Mouse (Mus musculus): ENCODE measurements around the gene Fkbp7. TPM values are rescaled to one million over a fixed set of nuclear protein-coding genes. Genes with fewer than 3 reads are reported as not detected.
A peak's percentile ranks its signal among the peaks of the same experiment; 100 is the strongest.

Gene Fkbp7
- polyA plus RNA-seq, 1 experiment from 2014 or later, result 19.9 TPM

DNA sequence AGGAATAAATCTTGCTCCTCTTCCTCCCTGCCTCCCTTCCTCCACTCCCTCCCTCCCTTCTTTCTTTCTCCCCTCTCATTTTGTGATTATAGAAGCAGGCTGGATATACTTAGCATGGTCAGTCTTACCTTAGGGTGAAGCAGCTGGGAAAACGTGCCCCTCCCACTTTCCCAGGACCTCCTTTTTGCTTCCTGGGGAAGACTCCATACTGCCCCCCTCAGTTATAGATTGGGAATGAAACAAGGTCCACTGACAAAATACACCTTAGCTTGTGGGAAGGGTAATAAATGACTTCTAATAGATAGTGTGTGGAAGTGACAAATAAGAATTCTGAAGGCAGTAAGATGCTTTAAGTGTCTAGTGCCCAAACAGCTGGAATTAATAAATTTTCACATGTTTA, 16.9 kb downstream of the Fkbp7 start:
- H3K9ac ChIP-seq (ENCODE audit: low read length), result no peak overlapping the region
- H3K4me2 ChIP-seq (ENCODE audit: low read depth), result no peak overlapping the region
- no peaks in the 10 kb centered on the region for H3K4me1 ChIP-seq (ENCODE audit: control insufficient read depth, insufficient read depth, low read length)
- DNase-seq (ENCODE audit: low spot score) (peak; percentile 20), ATAC-seq (ENCODE audit: insufficient read depth, low FRiP score, low TSS enrichment) (no peak)
- 24% methylated on average over 1 of the region's 1 CpGs for WGBS
- H3K27ac ChIP-seq (ENCODE audit: low read depth, low read length), result no peak overlapping the region
- H3K27me3 ChIP-seq (ENCODE audit: control insufficient read depth, insufficient read depth, low read length), result no peaks in the 10 kb centered on the region
- H3K9me3 ChIP-seq (ENCODE audit: control insufficient read depth, low read length), result no peaks in the 10 kb centered on the region
- no peaks in the 10 kb centered on the region for H3K36me3 ChIP-seq (ENCODE audit: control insufficient read depth, insufficient read depth, low read length)
- H3K4me3 ChIP-seq (ENCODE audit: low read depth, low read length), result no peak overlapping the region

DNA sequence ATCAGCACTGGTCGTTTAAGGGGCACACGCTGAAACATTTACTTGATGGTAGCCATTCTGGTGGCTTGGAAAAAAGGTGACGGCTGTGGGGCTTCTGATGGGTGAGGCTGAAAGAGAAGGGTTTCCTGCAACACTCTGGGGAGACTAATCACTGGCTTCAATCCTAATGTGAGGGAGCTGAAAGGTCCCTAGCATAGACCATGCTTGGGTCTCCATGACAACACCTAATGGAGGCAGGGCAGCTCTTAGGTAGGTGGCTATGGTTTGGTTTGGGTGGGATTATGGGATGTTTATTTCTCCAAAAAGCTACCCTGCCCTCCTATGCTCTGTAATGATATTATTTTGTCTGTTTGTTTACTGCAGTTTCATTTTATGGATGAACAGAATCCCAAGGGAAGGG, 17.5 kb downstream of the Fkbp7 start:
- WGBS, result 72% methylated on average over 3 of the region's 3 CpGs
- H3K36me3 ChIP-seq (ENCODE audit: control insufficient read depth, insufficient read depth, low read length), result no peaks in the 10 kb centered on the region
- no peak for DNase-seq (ENCODE audit: low spot score)

DNA sequence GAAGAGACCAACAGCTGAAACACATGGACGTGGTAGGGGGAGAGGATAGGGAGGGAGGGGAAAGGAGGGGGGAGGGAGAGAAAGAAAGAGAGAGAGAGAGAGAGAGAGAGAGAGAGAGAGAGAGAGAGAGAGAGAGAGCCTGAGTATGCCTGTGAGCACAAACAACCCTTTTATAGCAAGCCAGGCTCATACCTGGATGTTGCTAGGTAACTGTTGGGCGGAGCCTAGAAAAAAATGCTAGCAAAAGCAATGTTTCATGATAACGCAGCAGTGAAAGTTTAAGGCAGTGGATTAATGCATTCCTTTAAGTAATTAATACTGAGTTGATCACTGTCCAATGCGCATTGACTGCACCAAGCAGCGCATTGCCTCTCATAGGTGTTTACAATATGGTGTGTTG, 18.3 kb downstream of the Fkbp7 start:
- 77% methylated on average over 5 of the region's 5 CpGs for WGBS
- no peak overlapping the region for H3K4me2 ChIP-seq (ENCODE audit: low read depth)

More for the DNA sequence above, 17.5 kb downstream of the Fkbp7 start:
- no peaks in the 10 kb centered on the region for H3K4me1 ChIP-seq (ENCODE audit: control insufficient read depth, insufficient read depth, low read length)
- H3K4me2 ChIP-seq (ENCODE audit: low read depth), result no peak overlapping the region
- H3K9me3 ChIP-seq (ENCODE audit: control insufficient read depth, low read length), result no peaks in the 10 kb centered on the region
- H3K27me3 ChIP-seq (ENCODE audit: control insufficient read depth, insufficient read depth, low read length), result no peaks in the 10 kb centered on the region
- H3K27ac ChIP-seq (ENCODE audit: low read depth, low read length), result no peak overlapping the region
- H3K9ac ChIP-seq (ENCODE audit: low read length), result no peak overlapping the region
- no peak overlapping the region for H3K4me3 ChIP-seq (ENCODE audit: low read depth, low read length)
- no peak for ATAC-seq (ENCODE audit: insufficient read depth, low FRiP score, low TSS enrichment)

DNA sequence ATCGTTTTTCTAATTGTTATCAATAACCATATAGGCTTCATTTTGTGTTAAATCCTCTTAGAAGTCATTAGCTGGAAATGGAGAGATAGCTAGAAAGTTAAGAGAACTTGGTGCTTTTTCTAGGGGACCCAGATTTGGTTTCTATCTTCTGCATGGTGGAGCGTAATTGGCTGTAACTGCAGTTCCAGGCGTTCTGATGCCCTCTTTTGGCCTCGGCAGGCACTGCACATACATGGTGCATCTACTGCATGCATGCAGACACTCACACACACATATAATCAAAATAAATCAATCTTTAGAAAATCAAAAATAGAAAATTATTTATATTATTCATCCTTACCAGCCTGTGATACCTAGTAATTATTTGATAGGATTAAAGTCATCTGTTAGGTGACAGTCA, 19.8 kb downstream of the Fkbp7 start:
- 90% methylated on average over 4 of the region's 4 CpGs for WGBS
- no peaks in the 10 kb centered on the region for H3K27me3 ChIP-seq (ENCODE audit: control insufficient read depth, insufficient read depth, low read length)
- H3K4me1 ChIP-seq (ENCODE audit: control insufficient read depth, insufficient read depth, low read length), result no peaks in the 10 kb centered on the region
- H3K9ac ChIP-seq (ENCODE audit: low read length), result no peak overlapping the region
- no peaks in the 10 kb centered on the region for H3K36me3 ChIP-seq (ENCODE audit: control insufficient read depth, insufficient read depth, low read length)
- no peak for ATAC-seq (ENCODE audit: insufficient read depth, low FRiP score, low TSS enrichment)
- DNase-seq (ENCODE audit: low spot score), result no peak
- H3K27ac ChIP-seq (ENCODE audit: low read depth, low read length), result no peak overlapping the region
- no peak overlapping the region for H3K4me2 ChIP-seq (ENCODE audit: low read depth)
- H3K4me3 ChIP-seq (ENCODE audit: low read depth, low read length), result no peak overlapping the region
- no peaks in the 10 kb centered on the region for H3K9me3 ChIP-seq (ENCODE audit: control insufficient read depth, low read length)

More for the DNA sequence above, 18.3 kb downstream of the Fkbp7 start:
- Histone ChIP-seq H3K27ac (ENCODE audit: low read depth, low read length) (no peak overlapping the region), H3K36me3 (ENCODE audit: control insufficient read depth, insufficient read depth, low read length) (no peaks in the 10 kb centered on the region), H3K4me1 (ENCODE audit: control insufficient read depth, insufficient read depth, low read length) (no peaks in the 10 kb centered on the region), H3K9ac (ENCODE audit: low read length) (no peak overlapping the region), H3K9me3 (ENCODE audit: control insufficient read depth, low read length) (no peaks in the 10 kb centered on the region), H3K27me3 (ENCODE audit: control insufficient read depth, insufficient read depth, low read length) (no peaks in the 10 kb centered on the region), H3K4me3 (ENCODE audit: low read depth, low read length) (no peak overlapping the region)
- DNase-seq (ENCODE audit: low spot score) (no peak), ATAC-seq (ENCODE audit: insufficient read depth, low FRiP score, low TSS enrichment) (no peak)

DNA sequence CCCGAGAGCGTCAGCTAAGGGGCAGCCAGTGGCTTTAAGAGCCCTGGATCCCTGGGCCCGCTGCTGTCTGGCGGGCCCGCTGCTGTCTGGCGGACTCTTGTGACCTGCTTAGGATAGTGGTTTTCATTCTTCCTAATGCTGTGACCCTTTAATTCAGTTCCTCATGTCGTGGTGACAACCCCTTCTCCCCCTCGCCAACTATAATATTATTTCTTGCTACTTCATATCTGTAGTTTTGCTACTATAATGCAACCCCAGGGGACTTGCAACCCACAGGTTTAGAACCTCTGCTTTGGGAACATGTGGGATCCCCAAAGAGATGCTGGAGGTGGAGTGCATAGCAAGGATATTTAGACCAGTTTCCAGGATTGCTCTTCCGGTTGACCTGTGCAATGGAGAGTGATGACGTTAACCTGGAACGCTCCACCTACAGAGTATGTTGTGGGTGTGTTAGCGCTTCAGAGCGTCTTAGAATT, 24.2 kb downstream of the Fkbp7 start:
- Histone ChIP-seq H3K27ac (ENCODE audit: low read depth, low read length) (peak overlapping the region; percentile 77), H3K4me2 (ENCODE audit: low read depth) (peak overlapping the region; percentile 84), H3K4me3 (ENCODE audit: low read depth, low read length) (peak overlapping the region; percentile 73; the same call in 1 of the 2 replicates), H3K9me3 (ENCODE audit: control insufficient read depth, low read length) (no peaks in the 10 kb centered on the region), H3K4me1 (ENCODE audit: control insufficient read depth, insufficient read depth, low read length) (no peaks in the 10 kb centered on the region), H3K27me3 (ENCODE audit: control insufficient read depth, insufficient read depth, low read length) (no peaks in the 10 kb centered on the region), H3K36me3 (ENCODE audit: control insufficient read depth, insufficient read depth, low read length) (no peaks in the 10 kb centered on the region), H3K9ac (ENCODE audit: low read length) (peak overlapping the region; percentile 61)
- peak; percentile 42 for ATAC-seq (ENCODE audit: insufficient read depth, low FRiP score, low TSS enrichment)
- WGBS, result 37% methylated on average over 13 of the region's 13 CpGs
- no peak for DNase-seq (ENCODE audit: low spot score)

DNA sequence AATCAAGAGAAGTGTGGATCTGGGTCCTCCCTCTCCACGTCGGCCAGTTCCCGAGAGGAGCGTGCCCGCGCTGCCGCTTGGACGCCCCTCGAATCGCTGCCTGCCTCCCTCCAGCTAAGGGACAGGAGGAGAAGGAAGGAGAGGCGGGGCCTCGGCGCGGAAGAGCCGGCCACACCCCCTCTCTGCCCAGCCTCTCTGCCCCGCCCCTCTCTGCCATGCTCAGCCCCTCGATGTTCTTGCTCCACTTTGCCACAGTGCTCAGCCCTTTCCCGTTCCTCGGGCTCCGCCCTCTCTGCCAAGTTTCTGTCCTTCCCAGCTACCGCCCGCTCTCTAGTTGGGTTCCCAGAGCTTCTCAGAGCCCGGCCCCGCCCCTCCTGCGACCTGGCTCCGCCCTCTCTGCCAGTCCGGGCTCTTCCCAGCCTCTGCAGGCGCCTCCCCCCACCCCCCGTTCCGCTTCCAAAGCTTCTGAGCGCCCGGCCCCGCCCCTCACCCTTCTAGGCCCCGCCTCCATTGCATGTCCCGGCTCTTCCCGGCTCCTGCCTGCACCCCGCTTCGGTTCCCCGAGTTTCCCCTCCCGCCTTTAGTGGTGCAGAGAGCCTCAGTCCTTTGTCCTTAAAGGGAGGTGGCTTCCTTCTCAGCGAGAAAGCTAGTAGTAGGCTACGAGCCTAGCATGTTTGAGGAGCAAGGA, 24.9 kb downstream of the Fkbp7 start, which contains the start of the genes Prkra and Pjvk:
Prkra (minus strand) TSS at position 133 of the 688 bp plus-strand sequence.
Pjvk (plus strand) TSS at position 594 of the 688 bp plus-strand sequence.
- Histone ChIP-seq H3K27ac (ENCODE audit: low read depth, low read length) (peak within 1 kb of the TSS; percentile 90), H3K9me3 (ENCODE audit: control insufficient read depth, low read length) (no peaks in the 10 kb centered on the region), H3K36me3 (ENCODE audit: control insufficient read depth, insufficient read depth, low read length) (no peaks in the 10 kb centered on the region), H3K4me2 (ENCODE audit: low read depth) (peak within 1 kb of the TSS; percentile 84), H3K4me1 (ENCODE audit: control insufficient read depth, insufficient read depth, low read length) (no peaks in the 10 kb centered on the region), H3K27me3 (ENCODE audit: control insufficient read depth, insufficient read depth, low read length) (no peaks in the 10 kb centered on the region), H3K9ac (ENCODE audit: low read length) (peak within 1 kb of the TSS; percentile 79), H3K4me3 (ENCODE audit: low read depth, low read length) (peak within 1 kb of the TSS; percentile 73)
- DNase-seq (ENCODE audit: low spot score) (peak; percentile 99), ATAC-seq (ENCODE audit: insufficient read depth, low FRiP score, low TSS enrichment) (peak; percentile 98)
- WGBS, result under 1% methylated on average over 33 of the region's 42 CpGs

DNA sequence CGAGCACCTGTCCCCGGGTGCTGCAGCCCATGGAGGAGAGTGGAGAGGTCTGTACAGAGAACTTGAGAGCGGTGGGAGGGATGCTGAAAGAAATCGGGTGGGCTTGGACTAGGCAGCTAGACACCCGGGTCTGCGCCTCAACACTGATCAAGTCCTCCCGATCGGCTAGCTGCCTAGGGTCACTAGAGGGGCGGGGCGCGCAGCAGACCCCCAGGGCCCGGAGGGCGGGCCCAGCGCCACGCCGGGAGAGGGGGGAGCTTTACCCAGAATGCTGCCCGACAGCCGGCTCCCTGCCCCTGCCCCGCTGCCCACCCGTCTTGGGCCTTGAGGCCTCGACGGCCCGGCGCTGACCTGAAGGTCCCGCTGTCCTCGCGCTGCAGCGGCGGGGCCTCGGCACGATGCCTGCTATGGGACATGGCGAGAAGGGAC, 25.5 kb downstream of the Fkbp7 start:
- H3K36me3 ChIP-seq (ENCODE audit: control insufficient read depth, insufficient read depth, low read length), result no peaks in the 10 kb centered on the region
- peak overlapping the region; percentile 90 for H3K27ac ChIP-seq (ENCODE audit: low read depth, low read length)
- H3K27me3 ChIP-seq (ENCODE audit: control insufficient read depth, insufficient read depth, low read length), result no peaks in the 10 kb centered on the region
- H3K9me3 ChIP-seq (ENCODE audit: control insufficient read depth, low read length), result no peaks in the 10 kb centered on the region
- H3K4me1 ChIP-seq (ENCODE audit: control insufficient read depth, insufficient read depth, low read length), result no peaks in the 10 kb centered on the region
- H3K9ac ChIP-seq (ENCODE audit: low read length), result peak overlapping the region; percentile 79
- under 1% methylated on average over 31 of the region's 32 CpGs for WGBS
- H3K4me3 ChIP-seq (ENCODE audit: low read depth, low read length), result peak overlapping the region; percentile 73
- H3K4me2 ChIP-seq (ENCODE audit: low read depth), result peak overlapping the region; percentile 84
- ATAC-seq (ENCODE audit: insufficient read depth, low FRiP score, low TSS enrichment), result peak; percentile 62
- no peak for DNase-seq (ENCODE audit: low spot score)

DNA sequence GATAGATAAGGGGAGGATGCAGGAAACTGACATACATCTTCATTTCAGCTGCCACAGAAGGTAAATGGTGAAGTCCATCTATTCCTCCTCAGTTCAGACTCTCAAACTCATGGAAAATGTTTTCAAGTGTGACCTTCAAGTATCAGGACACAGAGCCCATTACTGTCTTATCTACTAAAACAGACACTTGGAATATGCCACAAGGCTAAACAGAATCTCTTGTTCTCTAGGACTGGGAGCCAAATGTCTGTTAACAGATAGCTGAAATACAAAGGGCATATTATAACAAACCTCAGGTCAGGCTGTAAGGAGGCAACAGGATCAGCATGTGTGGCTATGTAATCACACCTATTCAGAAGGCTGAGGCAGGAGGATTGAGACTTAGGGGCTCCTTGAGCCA, 29.1 kb downstream of the Fkbp7 start:
- H3K27ac ChIP-seq (ENCODE audit: low read depth, low read length), result no peak overlapping the region
- no peak for ATAC-seq (ENCODE audit: insufficient read depth, low FRiP score, low TSS enrichment)
- 0 out of 2 replicates have a peak, but pooled peaks cover 4% of the 10 kb centered on the region for H3K36me3 ChIP-seq (ENCODE audit: control insufficient read depth, insufficient read depth, low read length)

DNA sequence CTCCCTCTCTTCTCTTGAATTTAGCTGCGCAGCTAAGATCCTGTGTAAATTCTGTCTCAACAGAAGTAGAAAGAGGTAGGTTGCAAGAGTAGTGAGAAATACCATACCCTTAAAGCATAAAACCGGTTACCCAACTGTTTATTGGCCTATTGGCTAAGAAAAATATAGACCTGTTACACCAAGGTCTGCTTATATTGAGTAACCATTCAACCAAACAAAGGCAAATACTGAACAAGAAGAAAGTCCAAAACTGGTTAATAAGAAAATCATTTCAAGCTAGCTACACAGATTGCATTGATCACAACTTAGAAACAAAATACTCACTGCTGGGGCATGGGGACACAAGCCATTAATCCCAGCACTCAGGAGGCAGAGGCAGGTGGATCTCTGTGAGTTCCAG, 33.3 kb downstream of the Fkbp7 start:
- Histone ChIP-seq H3K36me3 (ENCODE audit: control insufficient read depth, insufficient read depth, low read length) (peaks cover 14% of the 10 kb centered on the region; the same call in 1 of the 2 replicates), H3K4me3 (ENCODE audit: low read depth, low read length) (no peak overlapping the region), H3K27ac (ENCODE audit: low read depth, low read length) (no peak overlapping the region), H3K9me3 (ENCODE audit: control insufficient read depth, low read length) (no peaks in the 10 kb centered on the region), H3K4me2 (ENCODE audit: low read depth) (no peak overlapping the region), H3K4me1 (ENCODE audit: control insufficient read depth, insufficient read depth, low read length) (no peaks in the 10 kb centered on the region), H3K9ac (ENCODE audit: low read length) (no peak overlapping the region), H3K27me3 (ENCODE audit: control insufficient read depth, insufficient read depth, low read length) (no peaks in the 10 kb centered on the region)
- 97% methylated on average over 2 of the region's 2 CpGs for whole genome bisulfite sequencing
- ATAC-seq (ENCODE audit: insufficient read depth, low FRiP score, low TSS enrichment) (no peak), DNase-seq (ENCODE audit: low spot score) (no peak)

More for the DNA sequence above, 29.1 kb downstream of the Fkbp7 start:
- Histone ChIP-seq H3K4me2 (ENCODE audit: low read depth) (no peak overlapping the region), H3K4me1 (ENCODE audit: control insufficient read depth, insufficient read depth, low read length) (no peaks in the 10 kb centered on the region), H3K27me3 (ENCODE audit: control insufficient read depth, insufficient read depth, low read length) (no peaks in the 10 kb centered on the region), H3K9ac (ENCODE audit: low read length) (no peak overlapping the region), H3K4me3 (ENCODE audit: low read depth, low read length) (no peak overlapping the region), H3K9me3 (ENCODE audit: control insufficient read depth, low read length) (no peaks in the 10 kb centered on the region)
- no peak for DNase-seq (ENCODE audit: low spot score)
